Mouse (Mus musculus) MEL (cell line): ENCODE measurements around the gene Parp16. TPM values are rescaled to one million over a fixed set of nuclear protein-coding genes. Genes with fewer than 3 reads are reported as not detected.
A peak's percentile ranks its signal among the peaks of the same experiment; 100 is the strongest.
"Not testable (repeated sequence)": the region's sequence is repeated elsewhere in the genome, so short reads cannot be mapped to it uniquely, and the experiment has no call there.

Experiments used
- DNase-seq: peaks from one replicate; pipeline ENCODE4 v3.0.0; 2011; ENCODE audit warnings: low read depth, low spot score
- H3K27ac ChIP-seq: 2 replicates; pipeline ENCODE4 v1.5.1; 2012; ENCODE audit warnings: low read depth, mild to moderate bottlenecking, control low read depth, low read length, moderate library complexity; ENCODE audit not compliant: control insufficient read depth
- H3K27me3 ChIP-seq, 2 experiments: fragments of 150-350 bp in 1 of 2; sonication (generic) in 1 of 2; 2 replicates each; pipeline ENCODE4 v1.6.1; 2012; ENCODE audit warnings: low read length in 2 of 2, mild to moderate bottlenecking in 2 of 2, improper control_type of control experiment in 1 of 2, moderate library complexity in 1 of 2; ENCODE audit not compliant: insufficient read depth in 2 of 2, control insufficient read depth in 1 of 2
- H3K36me3 ChIP-seq, 2 experiments: 2 replicates each; pipeline ENCODE4 v1.6.1; 2012 to 2014; ENCODE audit warnings: low read length in 2 of 2, improper control_type of control experiment in 1 of 2, inconsistent platforms in 1 of 2, mild to moderate bottlenecking in 1 of 2; ENCODE audit not compliant: insufficient read depth in 2 of 2, control insufficient read depth in 1 of 2
- H3K4me1 ChIP-seq, 2 experiments: fragments of 150-350 bp in 1 of 2; sonication (generic) in 1 of 2; 2 replicates each; pipeline ENCODE4 v1.6.1; 2012; ENCODE audit warnings: low read length in 2 of 2, improper control_type of control experiment in 1 of 2, mild to moderate bottlenecking in 1 of 2; ENCODE audit not compliant: insufficient read depth in 2 of 2, control insufficient read depth in 1 of 2
- H3K4me3 ChIP-seq, 2 experiments: fragments of 150-350 bp in 1 of 2; sonication (generic) in 1 of 2; 2 replicates each; pipeline ENCODE4 v1.5.1; 2012; ENCODE audit warnings: low read depth in 2 of 2, low read length in 2 of 2, mild to moderate bottlenecking in 2 of 2, moderate library complexity in 2 of 2, control low read depth in 1 of 2, improper control_type of control experiment in 1 of 2; ENCODE audit not compliant: control insufficient read depth in 1 of 2, insufficient read depth in 1 of 2
- H3K79me2 ChIP-seq: 2 replicates; pipeline ENCODE4 v1.6.1; 2012; ENCODE audit warnings: mild to moderate bottlenecking, low read length, moderate library complexity; ENCODE audit not compliant: control insufficient read depth, poor library complexity, insufficient read depth
- H3K9ac ChIP-seq: 2 replicates; pipeline ENCODE4 v1.6.1; 2012; ENCODE audit warnings: low read depth, mild to moderate bottlenecking, control low read depth, low read length, moderate library complexity; ENCODE audit not compliant: control insufficient read depth, poor library complexity, severe bottlenecking
- H3K9me3 ChIP-seq: fragments of 150-350 bp; sonication (generic); replicated peaks from 2 replicates; pipeline ENCODE4 v1.6.1; 2012; ENCODE audit warnings: mild to moderate bottlenecking, low read length, improper control_type of control experiment, moderate library complexity; ENCODE audit not compliant: insufficient read depth
- EP300 ChIP-seq, 2 experiments: IDR thresholded peaks; 2 replicates each; pipeline ENCODE4 v1.6.1; 2011; ENCODE audit warnings: improper control_type of control experiment in 2 of 2, low read length in 2 of 2, low read depth in 1 of 2, mild to moderate bottlenecking in 1 of 2
- polyA plus RNA-seq, 2 experiments: library from polyadenylated mRNA; stranded (reverse) in 1 of 2; unstranded in 1 of 2; fragments of >175 nt in 1 of 2; fragments of >200 nt in 1 of 2; gene quantifications; 2 replicates each; pipeline versions ENCODE4 v1.2.1 to v1.2.4; 2012; ENCODE audit warnings: low replicate concordance in 2 of 2, low read depth in 1 of 2; ENCODE audit not compliant: insufficient read length in 2 of 2, insufficient read depth in 1 of 2, missing spikeins in 1 of 2
- total RNA-seq: library from RNA; depleted of rRNA; stranded (reverse); fragments of 300-350 nt; gene quantifications from 2 replicates; pipeline ENCODE4 v1.2.3, GENCODE M21; 2012; rRNA removed

Parp16 gene
- total and polyA plus RNA-seq, 3 experiments = 1.3 to 5.1 TPM; not detected in 1

GRCm38 (mm10) chr9:65288252-65288651 lies 93.1 kb downstream of the Parp16 start:
- H3K4me1 ChIP-seq, H3K79me2 ChIP-seq, H3K4me3 ChIP-seq, H3K9me3 ChIP-seq, H3K9ac ChIP-seq, H3K27me3 ChIP-seq, H3K36me3 ChIP-seq: not testable (repeated sequence)
- peak; percentile 64 for DNase-seq
- TF ChIP-seq EP300 (IDR thresholded peaks at IDR 0.05; ENCODE audit: low read depth in 1 of 2, low read length in 2 of 2) = peak in 1 of 2 experiments; percentile 37; a peak in 2 of 4 replicates
- H3K27ac ChIP-seq = peak overlapping the region; percentile 67; the same call in 1 of the 2 replicates

Other genes starting within 250 kb of the Parp16 start
- not detected in 2 replicates for gene Slc24a1, start 243.7 kb upstream of the Parp16 start, total RNA-seq
- gene Slc24a1, start 243.7 kb upstream of the Parp16 start, polyA plus RNA-seq = under 1 TPM in 1 of 2 experiments, not detected in 1; 0.07 TPM
- 35.9 and 37.9 TPM in 2 replicates for gene Ints14, start 234.4 kb upstream of the Parp16 start, total RNA-seq
- 10 to 100 TPM in 1 of 2 experiments, not detected in 1; 54.1 TPM for gene Ints14, start 234.4 kb upstream of the Parp16 start, polyA plus RNA-seq
- 47.7 and 57.9 TPM in 2 replicates for gene Hacd3, start 173.7 kb upstream of the Parp16 start, total RNA-seq
- 100 to 1,000 TPM in 1 of 2 experiments, 10 to 100 TPM in 1; 47.3 to 340 TPM for gene Hacd3, start 173.7 kb upstream of the Parp16 start, polyA plus RNA-seq
- 42.5 and 51.8 TPM in 2 replicates for gene Dpp8, start 162.9 kb upstream of the Parp16 start, total RNA-seq
- 10 to 100 TPM in 1 of 2 experiments, not detected in 1; 62.1 TPM for gene Dpp8, start 162.9 kb upstream of the Parp16 start, polyA plus RNA-seq
- gene Igdcc4, start 93.9 kb upstream of the Parp16 start, total RNA-seq = under 0.01 and 0.03 TPM in 2 replicates
- gene Igdcc4, start 93.9 kb upstream of the Parp16 start, polyA plus RNA-seq = under 1 TPM in 1 of 2 experiments, not detected in 1; 0.14 TPM
- not detected in 2 replicates for gene Igdcc3, start 54.2 kb upstream of the Parp16 start, total RNA-seq
- gene Igdcc3, start 54.2 kb upstream of the Parp16 start, polyA plus RNA-seq = not detected
- gene Cilp, start 69.8 kb downstream of the Parp16 start, total RNA-seq = not detected in 2 replicates
- gene Cilp, start 69.8 kb downstream of the Parp16 start, polyA plus RNA-seq = under 1 TPM in 1 of 2 experiments, not detected in 1; 0.01 TPM
- 38.7 and 38.8 TPM in 2 replicates for gene Clpx, start 98.9 kb downstream of the Parp16 start, total RNA-seq
- gene Clpx, start 98.9 kb downstream of the Parp16 start, polyA plus RNA-seq = 10 to 100 TPM in 1 of 2 experiments, not detected in 1; 32.4 TPM
- gene Pdcd7, start 150.8 kb downstream of the Parp16 start, total RNA-seq = 20.3 and 22.8 TPM in 2 replicates
- 10 to 100 TPM in 1 of 2 experiments, not detected in 1; 34.5 TPM for gene Pdcd7, start 150.8 kb downstream of the Parp16 start, polyA plus RNA-seq
- not detected in 2 replicates for gene Ubap1l, start 165.7 kb downstream of the Parp16 start, total RNA-seq
- gene Ubap1l, start 165.7 kb downstream of the Parp16 start, polyA plus RNA-seq = under 1 TPM in 1 of 2 experiments, not detected in 1; 0.08 TPM
- gene Kbtbd13, start 196.3 kb downstream of the Parp16 start, total RNA-seq = not detected in 2 replicates
- gene Kbtbd13, start 196.3 kb downstream of the Parp16 start, polyA plus RNA-seq = not detected
- gene Rasl12, start 203.2 kb downstream of the Parp16 start, total RNA-seq = 0.10 and 0.12 TPM in 2 replicates
- gene Rasl12, start 203.2 kb downstream of the Parp16 start, polyA plus RNA-seq = under 1 TPM in 1 of 2 experiments, not detected in 1; 0.19 TPM
- not detected in 2 replicates for gene Slc51b, start 227.6 kb downstream of the Parp16 start, total RNA-seq
- gene Slc51b, start 227.6 kb downstream of the Parp16 start, polyA plus RNA-seq = not detected
- 10.6 and 10.9 TPM in 2 replicates for gene Mtfmt, start 240.4 kb downstream of the Parp16 start, total RNA-seq
- gene Mtfmt, start 240.4 kb downstream of the Parp16 start, polyA plus RNA-seq = 10 to 100 TPM in 1 of 2 experiments, not detected in 1; 14.2 TPM